Mouse (Mus musculus) forebrain, embryonic 16.5 days (tissue): ENCODE results near the gene Fgr. TPM values are rescaled to one million over a fixed set of nuclear protein-coding genes. Genes with fewer than 3 reads are reported as not detected.

Experiments
- ATAC-seq: fragments of 200-750 bp; cut with Nextera tagmentation; 2 replicates; pipeline ENCODE4 v1.8.0; 2017; ENCODE audit warnings: mild to moderate bottlenecking, moderate library complexity
- H3K27ac ChIP-seq: fragments of 300-500 bp; sonication (generic); 2 replicates; pipeline ENCODE4 v1.5.1; 2014; ENCODE audit warnings: low read length, control low read depth
- H3K27me3 ChIP-seq: fragments of 300-500 bp; sonication (generic); replicated peaks from 2 replicates; pipeline ENCODE4 v1.6.1; 2014; ENCODE audit warnings: low read length; ENCODE audit not compliant: control insufficient read depth, insufficient read depth
- H3K36me3 ChIP-seq: fragments of 300-500 bp; sonication (generic); 2 replicates; pipeline ENCODE4 v1.6.1; 2014; ENCODE audit not compliant: control insufficient read depth, insufficient read depth
- H3K4me1 ChIP-seq: fragments of 300-500 bp; sonication (generic); replicated peaks from 2 replicates; pipeline ENCODE4 v1.6.1; 2014; ENCODE audit warnings: low read length; ENCODE audit not compliant: control insufficient read depth, insufficient read depth
- H3K4me2 ChIP-seq: fragments of 300-500 bp; sonication (generic); 2 replicates; pipeline ENCODE4 v1.6.1; 2014; ENCODE audit warnings: mild to moderate bottlenecking, low read length, control low read depth
- H3K4me3 ChIP-seq: fragments of 300-500 bp; sonication (generic); replicated peaks from 2 replicates; pipeline ENCODE4 v1.5.1; 2014; ENCODE audit warnings: mild to moderate bottlenecking, low read length, control low read depth
- H3K9ac ChIP-seq: fragments of 300-500 bp; sonication (generic); replicated peaks from 2 replicates; pipeline ENCODE4 v1.6.1; 2014; ENCODE audit warnings: low read depth, low read length, control low read depth
- H3K9me3 ChIP-seq: fragments of 300-500 bp; sonication (generic); 2 replicates; pipeline ENCODE4 v1.6.1; 2016; ENCODE audit warnings: low read length; ENCODE audit not compliant: control insufficient read depth
- WGBS: fragments of 180-500 bp; shearing (Covaris S2); extraction: QIAGEN DNeasy Blood & Tissue Kit; methylation state at CpG from one replicate; pipeline ENCODE4 v1.1.7; 2014; 5-methylcytosine and 5-hydroxymethylcytosine counted together
- polyA plus RNA-seq: library from polyadenylated mRNA; unstranded; fragments of >200 nt; fragmentation: Nextera tagmentation; extraction: Ambion mirVana; gene quantifications from 2 replicates; pipeline ENCODE4 v1.2.1, GENCODE M21; 2015

Gene Fgr
- polyA plus RNA-seq, 1 experiment from 2014 or later: not detected

DNA sequence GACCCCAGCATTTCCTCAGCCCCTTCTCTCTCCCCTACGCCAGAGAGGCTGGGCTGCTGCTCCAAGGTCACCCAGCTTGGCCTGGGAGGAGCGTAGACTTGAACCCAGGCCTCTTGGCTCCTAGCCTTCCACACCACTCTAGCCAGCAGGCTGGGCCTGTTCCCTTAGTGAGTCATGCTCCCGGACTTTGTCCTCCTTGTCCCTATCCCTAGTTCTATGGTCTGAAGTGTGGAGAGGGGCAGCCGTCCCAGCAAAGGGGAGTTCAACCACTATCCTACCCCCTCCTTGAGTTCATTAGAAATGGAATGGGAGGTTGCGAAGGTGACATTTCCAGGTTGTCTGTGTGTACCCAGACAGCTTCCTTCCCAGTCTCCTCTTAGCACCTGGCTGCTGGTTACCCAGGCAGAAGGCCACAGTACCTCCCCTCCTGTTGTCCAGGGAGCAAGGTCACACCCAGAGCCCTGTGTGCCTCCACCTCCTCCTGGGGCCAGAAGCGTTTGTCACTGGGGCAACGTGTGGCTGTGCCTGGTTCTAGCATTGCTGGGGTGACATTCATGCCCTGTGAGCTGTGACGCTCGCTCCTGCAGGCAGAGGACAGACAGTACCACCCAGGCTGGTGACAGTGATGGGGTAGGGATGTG, 76.4 kb downstream of the Fgr start:
- H3K27me3 ChIP-seq: no peaks in the 10 kb centered on the region
- no peak for ATAC-seq
- no peak overlapping the region for H3K4me2 ChIP-seq
- H3K4me1 ChIP-seq: peaks cover 76% of the 10 kb centered on the region
- no peak overlapping the region for H3K9ac ChIP-seq
- WGBS: 75% methylated on average over 9 of the region's 9 CpGs
- 0 out of 2 replicates have a peak, but pooled peaks cover 2% of the 10 kb centered on the region for H3K36me3 ChIP-seq
- no peak overlapping the region for H3K4me3 ChIP-seq
- no peaks in the 10 kb centered on the region for H3K9me3 ChIP-seq
- no peak overlapping the region for H3K27ac ChIP-seq

DNA sequence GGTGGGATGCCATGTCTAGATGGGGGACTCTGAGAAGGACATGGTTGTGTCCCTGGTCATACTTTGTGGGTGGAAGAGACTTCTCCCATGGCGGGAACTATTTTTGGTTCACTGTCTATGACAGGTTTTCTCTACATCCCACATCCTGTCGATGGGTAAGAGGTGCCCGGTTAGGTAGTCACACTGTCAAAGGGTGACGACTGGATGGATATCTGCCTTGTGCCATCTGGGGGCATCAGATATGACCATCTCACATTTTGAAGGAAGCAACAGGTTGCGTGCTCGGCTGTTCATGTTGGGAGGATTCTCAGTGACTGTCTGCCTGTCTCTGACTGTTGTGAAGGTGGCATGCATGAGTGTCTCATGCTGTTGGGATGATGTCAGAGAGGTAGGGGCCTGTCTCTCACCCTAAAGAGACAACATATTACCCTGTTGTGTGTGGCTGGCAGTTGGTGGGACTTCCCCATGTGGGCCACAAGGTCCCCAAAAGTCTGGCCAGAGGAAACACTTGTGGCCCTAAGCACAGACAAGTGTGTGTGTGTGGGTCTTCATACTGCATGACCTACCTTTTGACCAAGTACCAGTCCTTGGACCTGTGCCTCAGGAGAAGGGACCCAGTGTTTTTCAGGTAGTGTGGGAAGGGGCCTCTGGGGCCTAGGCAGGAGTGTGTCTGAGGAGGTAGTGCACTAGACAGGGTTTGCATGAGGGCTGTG, 77.1 kb downstream of the Fgr start:
- no peaks in the 10 kb centered on the region for H3K27me3 ChIP-seq
- peaks cover 75% of the 10 kb centered on the region for H3K4me1 ChIP-seq
- H3K9me3 ChIP-seq: no peaks in the 10 kb centered on the region
- no peak overlapping the region for H3K9ac ChIP-seq
- ATAC-seq: no peak
- no peak overlapping the region for H3K4me3 ChIP-seq
- WGBS: 92% methylated on average over 6 of the region's 6 CpGs
- H3K36me3 ChIP-seq: 0 out of 2 replicates have a peak, but pooled peaks cover 4% of the 10 kb centered on the region
- H3K4me2 ChIP-seq: no peak overlapping the region
- H3K27ac ChIP-seq: no peak overlapping the region

DNA sequence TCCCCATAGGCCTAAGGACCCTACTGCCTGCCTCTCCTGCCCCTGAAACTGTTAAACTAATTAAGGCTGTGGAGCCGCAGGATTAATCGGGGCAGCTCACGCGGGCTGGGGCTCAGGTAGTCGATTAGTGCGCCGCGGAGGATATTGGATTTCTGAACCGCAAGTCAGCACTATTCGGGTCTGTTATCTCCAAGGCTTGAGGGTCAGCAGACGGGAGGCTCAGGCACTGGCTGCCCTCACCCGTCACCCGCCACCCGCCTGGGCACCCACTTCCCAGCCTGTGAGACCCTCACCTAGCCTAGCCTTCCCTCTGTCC, 77.6 kb downstream of the Fgr start:
- Histone ChIP-seq H3K27me3 (no peaks in the 10 kb centered on the region), H3K4me3 (no peak overlapping the region), H3K4me1 (peaks cover 75% of the 10 kb centered on the region), H3K36me3 (0 out of 2 replicates have a peak, but pooled peaks cover 4% of the 10 kb centered on the region), H3K9ac (0 out of 2 replicates have a peak overlapping the region, but pooled peaks have one; percentile 10), H3K4me2 (no peak overlapping the region), H3K9me3 (no peaks in the 10 kb centered on the region), H3K27ac (0 out of 2 replicates have a peak overlapping the region, but pooled peaks have one; percentile 45)
- no peak for ATAC-seq
- WGBS: 43% methylated on average over 14 of the region's 14 CpGs

Other genes starting within 250 kb of the Fgr start
- gene Xkr8, start 241.5 kb upstream of the Fgr start, polyA plus RNA-seq: 4.7 TPM in 2 replicates
- 1.0 and 1.6 TPM in 2 replicates for gene Smpdl3b, start 216.8 kb upstream of the Fgr start, polyA plus RNA-seq
- gene Rpa2, start 205.8 kb upstream of the Fgr start, polyA plus RNA-seq: 55.8 and 61.7 TPM in 2 replicates
- gene Themis2, start 177.7 kb upstream of the Fgr start, polyA plus RNA-seq: 0.18 and 0.37 TPM in 2 replicates
- 62.7 and 66.2 TPM in 2 replicates for gene Ppp1r8, start 130.9 kb upstream of the Fgr start, polyA plus RNA-seq
- gene Stx12, start 89.6 kb upstream of the Fgr start, polyA plus RNA-seq: 164 and 177 TPM in 2 replicates
- 51.0 and 53.4 TPM in 2 replicates for gene Fam76a, start 51.5 kb upstream of the Fgr start, polyA plus RNA-seq
- gene Ahdc1, start 37.2 kb downstream of the Fgr start, polyA plus RNA-seq: 13.0 and 13.7 TPM in 2 replicates
- gene Wasf2, start 156.4 kb downstream of the Fgr start, polyA plus RNA-seq: 27.0 and 31.5 TPM in 2 replicates
- gene Cd164l2, start 238.0 kb downstream of the Fgr start, polyA plus RNA-seq: 0.88 and 1.1 TPM in 2 replicates
- gene Gpr3, start 238.4 kb downstream of the Fgr start, polyA plus RNA-seq: 0.57 and 1.4 TPM in 2 replicates